Mouse (Mus musculus) C2C12 (cell line): ENCODE results near the gene Sdhc. TPM values are rescaled to one million over a fixed set of nuclear protein-coding genes. Genes with fewer than 3 reads are reported as not detected.
"Not testable (repeated sequence)": the region's sequence is repeated elsewhere in the genome, so short reads cannot be mapped to it uniquely, and the experiment has no call there.

Experiments
- H3K27me3 ChIP-seq: one replicate; pipeline ENCODE4 v1.6.1; 2011; ENCODE audit not compliant: control insufficient read depth, insufficient read depth, insufficient read length
- H3K36me3 ChIP-seq: one replicate; pipeline ENCODE4 v1.6.1; 2011; ENCODE audit not compliant: control insufficient read depth, insufficient read depth
- H3K4me3 ChIP-seq: one replicate; pipeline ENCODE4 v1.5.1; 2011; ENCODE audit warnings: mild to moderate bottlenecking, control low read depth; ENCODE audit not compliant: poor library complexity, insufficient read depth, severe bottlenecking
- H3K79me2 ChIP-seq: one replicate; pipeline ENCODE4 v1.6.1; 2011; ENCODE audit not compliant: control insufficient read depth, insufficient read depth
- H3K79me3 ChIP-seq: one replicate; pipeline ENCODE4 v1.6.1; 2011; ENCODE audit warnings: low read depth, control low read depth
- H3ac ChIP-seq: one replicate; pipeline ENCODE3; 2011; ENCODE audit warnings: low read depth; ENCODE audit not compliant: control insufficient read depth, insufficient read length
- CEBPB ChIP-seq: IDR thresholded peaks from one replicate; pipeline ENCODE4 v1.6.1; 2011; ENCODE audit warnings: low read depth, mild to moderate bottlenecking, control low read depth, moderate library complexity
- CTCF ChIP-seq: IDR thresholded peaks from one replicate; pipeline ENCODE4 v1.5.1; 2011; ENCODE audit not compliant: control insufficient read depth, insufficient read depth, insufficient read length
- FOSL1 ChIP-seq: IDR thresholded peaks from one replicate; pipeline ENCODE4 v1.8.0; 2011; ENCODE audit warnings: mild to moderate bottlenecking, low read length; ENCODE audit not compliant: poor library complexity, insufficient read depth, severe bottlenecking
- MAX ChIP-seq: IDR thresholded peaks from one replicate; pipeline ENCODE4 v1.6.1; 2011; ENCODE audit warnings: mild to moderate bottlenecking, control low read depth
- MYOD1 ChIP-seq: IDR thresholded peaks from one replicate; pipeline ENCODE4 v1.6.1; 2011; ENCODE audit warnings: low read depth; ENCODE audit not compliant: control insufficient read depth, insufficient read length
- MYOG ChIP-seq: IDR thresholded peaks from one replicate; pipeline ENCODE4 v1.6.1; 2011; ENCODE audit not compliant: control insufficient read depth, insufficient read length; ENCODE audit errors: extremely low read depth
- USF1 ChIP-seq: IDR thresholded peaks from one replicate; pipeline ENCODE4 v1.6.1; 2011; ENCODE audit warnings: low read depth, mild to moderate bottlenecking, control low read depth, moderate library complexity
- polyA plus RNA-seq: library from polyadenylated mRNA; unstranded; fragments of >200 nt; fragmentation: generic; extraction: Trizol; gene quantifications from one replicate; pipeline ENCODE4 v1.2.1, GENCODE M21; 2012; ENCODE audit warnings: missing spikeins

Sdhc gene
- polyA plus RNA-seq, 1 experiment = 147 TPM

DNA sequence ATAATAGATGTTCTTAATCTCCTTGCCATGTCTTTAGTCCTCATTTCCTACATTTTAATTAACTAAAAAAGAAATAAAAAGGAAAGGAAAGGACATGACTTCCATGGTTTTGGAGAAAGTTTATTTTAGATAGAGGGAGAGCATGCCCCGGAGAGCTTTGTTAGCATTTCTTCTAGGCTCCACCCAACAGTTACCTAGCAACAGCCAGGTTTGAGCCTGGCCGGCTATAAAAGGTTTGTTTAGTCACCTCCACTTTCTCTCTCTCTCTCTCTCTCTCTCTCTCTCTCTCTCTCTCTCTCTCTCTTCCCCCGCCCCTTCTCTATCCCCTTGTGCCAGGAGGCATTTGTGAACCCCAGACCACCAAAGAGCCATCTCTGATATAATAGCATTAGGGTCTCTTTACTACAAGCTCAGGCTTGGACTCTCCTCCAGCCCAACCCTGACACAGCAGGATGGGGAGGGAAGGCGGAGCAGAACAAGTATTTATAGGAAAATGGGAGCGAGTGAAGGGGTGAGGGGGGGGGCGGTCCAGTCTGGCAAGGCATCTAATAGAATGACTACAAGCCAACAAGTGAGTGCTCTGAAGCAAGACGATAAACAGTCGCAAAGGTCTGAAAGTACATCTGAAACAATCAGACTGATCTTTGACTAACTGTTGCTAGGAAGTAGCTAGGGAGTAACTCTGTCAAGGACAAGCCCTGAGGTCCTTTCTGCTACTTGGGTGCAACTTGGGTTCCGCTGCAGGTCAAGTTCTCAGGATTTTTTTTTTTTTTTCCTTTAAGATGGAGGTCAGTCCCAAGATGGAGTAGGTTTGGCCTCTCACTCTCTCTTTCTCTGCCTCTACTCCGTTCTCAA, 54.1 kb downstream of the Sdhc start:
- Histone ChIP-seq H3K36me3 (no peaks in the 10 kb centered on the region), H3K79me3 (no peaks in the 10 kb centered on the region), H3K79me2 (no peaks in the 10 kb centered on the region), H3K4me3 (no peak overlapping the region), H3K27me3 (no peaks in the 10 kb centered on the region), H3ac (no peak overlapping the region)
- no peak for TF ChIP-seq USF1
- TF ChIP-seq CEBPB = no peak
- TF ChIP-seq MAX = no peak
- TF ChIP-seq MYOG = no peak
- no peak for TF ChIP-seq MYOD1
- TF ChIP-seq FOSL1 = no peak
- TF ChIP-seq CTCF = no peak

DNA sequence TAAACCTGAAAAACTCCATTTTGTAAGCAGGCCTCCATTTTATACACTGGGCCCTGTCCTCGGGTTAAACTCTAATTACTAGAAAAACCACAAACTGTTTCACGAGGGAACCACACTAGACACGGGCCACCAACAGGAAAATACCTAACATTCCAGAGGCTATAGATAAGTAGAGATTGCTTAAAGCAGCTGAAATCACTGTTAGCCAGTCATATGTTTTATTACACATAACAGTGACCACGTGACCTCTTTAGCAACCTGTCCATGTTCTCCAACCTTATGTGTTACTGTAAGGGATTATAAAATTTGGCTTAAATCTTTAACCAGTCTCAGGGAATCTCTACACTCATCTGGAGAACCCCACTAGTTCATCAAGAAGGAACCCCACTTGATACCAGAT, 56.0 kb downstream of the Sdhc start:
- TF ChIP-seq MYOD1 (peak; percentile 74), CEBPB (peak; percentile 71), MAX (no peak), FOSL1 (no peak), CTCF (no peak), USF1 (peak; percentile 91), MYOG (no peak)
- no peaks in the 10 kb centered on the region for H3K79me2 ChIP-seq
- no peaks in the 10 kb centered on the region for H3K79me3 ChIP-seq
- no peaks in the 10 kb centered on the region for H3K36me3 ChIP-seq
- no peaks in the 10 kb centered on the region for H3K27me3 ChIP-seq
- no peak overlapping the region for H3ac ChIP-seq
- H3K4me3 ChIP-seq = no peak overlapping the region

DNA sequence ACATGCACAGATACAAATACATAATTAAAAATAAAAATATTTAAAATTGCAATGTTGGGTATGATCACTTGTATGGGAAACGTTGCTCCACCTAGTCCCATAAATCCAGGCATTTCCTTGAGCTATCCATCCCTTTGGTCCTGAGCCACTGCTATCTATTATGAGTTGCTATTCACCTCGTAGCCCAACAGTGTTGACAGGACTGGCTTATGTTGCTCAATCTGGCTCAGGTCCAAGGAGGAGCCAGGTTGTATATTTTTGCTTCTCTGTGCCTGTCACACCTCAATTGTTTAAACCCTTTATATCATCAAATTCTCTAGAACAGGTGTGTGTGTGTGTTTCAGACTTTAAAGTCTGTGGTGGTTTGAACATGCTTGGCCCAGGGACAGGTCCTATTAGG, 59.6 kb downstream of the Sdhc start:
- Histone ChIP-seq H3K36me3 (no peaks in the 10 kb centered on the region), H3K4me3 (no peak overlapping the region), H3K79me3 (no peaks in the 10 kb centered on the region), H3K79me2 (no peaks in the 10 kb centered on the region), H3ac (no peak overlapping the region), H3K27me3 (no peaks in the 10 kb centered on the region)
- TF ChIP-seq CEBPB (no peak), MYOG (no peak), MYOD1 (no peak), FOSL1 (no peak), CTCF (no peak), MAX (no peak), USF1 (no peak)

DNA sequence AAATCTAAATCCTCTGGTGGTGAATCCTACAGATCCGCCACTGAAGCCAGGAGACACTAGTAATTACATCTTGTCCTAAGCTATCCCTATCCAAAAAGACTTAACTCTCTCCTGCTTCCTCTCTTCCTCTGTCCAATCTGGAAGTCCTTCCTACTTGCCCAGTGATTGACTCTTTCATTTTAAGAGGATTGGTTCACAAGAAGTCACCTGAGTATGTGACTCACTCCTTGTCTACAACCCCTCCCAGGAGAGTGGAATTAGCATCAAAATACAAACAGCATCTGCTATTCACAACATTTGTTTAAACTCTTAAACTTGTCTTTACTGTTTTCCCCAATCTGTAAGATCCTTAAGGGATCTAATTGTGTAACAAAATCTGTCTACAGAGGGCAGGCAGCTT, 60.5 kb downstream of the Sdhc start:
- no peaks in the 10 kb centered on the region for H3K36me3 ChIP-seq
- H3K79me2 ChIP-seq = no peaks in the 10 kb centered on the region
- H3K4me3 ChIP-seq = no peak overlapping the region
- H3K27me3 ChIP-seq = no peaks in the 10 kb centered on the region
- no peak for TF ChIP-seq FOSL1
- no peak for TF ChIP-seq CEBPB
- no peak for TF ChIP-seq USF1
- no peak for TF ChIP-seq MAX
- no peak for TF ChIP-seq MYOG
- no peak overlapping the region for H3ac ChIP-seq
- no peaks in the 10 kb centered on the region for H3K79me3 ChIP-seq

DNA sequence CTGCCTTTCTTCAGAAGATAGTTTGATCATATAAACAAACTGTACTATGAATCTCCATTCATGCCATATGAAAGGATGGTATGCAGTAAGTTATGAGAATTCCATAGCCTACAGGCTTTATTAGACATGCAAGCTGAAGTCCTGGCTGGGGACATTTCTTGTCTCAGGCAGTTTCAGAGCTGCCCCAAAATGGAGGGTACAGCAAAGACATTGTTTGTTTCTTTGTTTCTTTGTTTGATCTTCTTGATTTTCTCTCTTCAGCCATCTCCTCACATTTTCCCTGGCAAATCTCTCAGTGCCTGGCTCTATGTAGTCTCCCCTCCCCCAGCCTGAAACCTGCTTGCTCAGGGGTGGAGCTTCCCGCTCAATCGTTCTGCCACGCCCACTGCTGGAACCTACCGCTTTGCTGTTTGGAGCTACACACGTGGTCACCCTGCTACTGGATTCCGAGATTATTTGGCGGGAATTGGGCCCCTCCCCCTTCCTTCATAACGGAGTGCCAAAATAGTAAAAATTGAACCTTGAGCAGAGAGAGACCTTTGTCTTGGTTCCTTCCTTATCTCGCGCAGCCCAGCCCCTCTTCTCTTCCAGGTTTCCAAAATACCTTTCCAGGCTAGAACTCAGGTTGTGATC, 62.0 kb downstream of the Sdhc start:
- not testable (repeated sequence) for H3K36me3 ChIP-seq, H3K79me2 ChIP-seq, H3K79me3 ChIP-seq, H3K27me3 ChIP-seq, H3ac ChIP-seq, H3K4me3 ChIP-seq

DNA sequence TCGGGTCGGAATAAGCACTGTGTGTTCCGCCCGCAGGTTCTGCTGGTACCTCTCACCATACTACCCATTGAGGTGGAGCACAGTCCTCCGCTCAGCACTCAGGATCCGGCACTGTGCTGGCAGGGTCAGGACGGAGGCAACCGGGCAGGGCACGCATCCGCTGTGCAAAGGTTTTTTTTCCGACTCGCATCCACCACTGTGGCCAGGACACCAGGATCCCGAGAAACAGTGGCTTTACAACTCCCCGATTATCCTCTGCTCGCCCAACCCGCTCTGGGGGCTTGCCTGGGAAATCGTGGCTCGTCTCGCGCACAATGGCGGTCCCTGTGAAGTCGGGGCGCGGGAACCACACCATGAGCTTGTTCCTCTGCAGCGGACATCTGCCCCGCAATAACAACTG, 64.7 kb downstream of the Sdhc start:
- Histone ChIP-seq H3K4me3 (no peak overlapping the region), H3K27me3 (no peaks in the 10 kb centered on the region)
- TF ChIP-seq FOSL1 = no peak
- no peak for TF ChIP-seq MYOG
- TF ChIP-seq MAX = no peak
- TF ChIP-seq MYOD1 = no peak
- TF ChIP-seq USF1 = no peak
- no peak for TF ChIP-seq CEBPB
- no peak for TF ChIP-seq CTCF

DNA sequence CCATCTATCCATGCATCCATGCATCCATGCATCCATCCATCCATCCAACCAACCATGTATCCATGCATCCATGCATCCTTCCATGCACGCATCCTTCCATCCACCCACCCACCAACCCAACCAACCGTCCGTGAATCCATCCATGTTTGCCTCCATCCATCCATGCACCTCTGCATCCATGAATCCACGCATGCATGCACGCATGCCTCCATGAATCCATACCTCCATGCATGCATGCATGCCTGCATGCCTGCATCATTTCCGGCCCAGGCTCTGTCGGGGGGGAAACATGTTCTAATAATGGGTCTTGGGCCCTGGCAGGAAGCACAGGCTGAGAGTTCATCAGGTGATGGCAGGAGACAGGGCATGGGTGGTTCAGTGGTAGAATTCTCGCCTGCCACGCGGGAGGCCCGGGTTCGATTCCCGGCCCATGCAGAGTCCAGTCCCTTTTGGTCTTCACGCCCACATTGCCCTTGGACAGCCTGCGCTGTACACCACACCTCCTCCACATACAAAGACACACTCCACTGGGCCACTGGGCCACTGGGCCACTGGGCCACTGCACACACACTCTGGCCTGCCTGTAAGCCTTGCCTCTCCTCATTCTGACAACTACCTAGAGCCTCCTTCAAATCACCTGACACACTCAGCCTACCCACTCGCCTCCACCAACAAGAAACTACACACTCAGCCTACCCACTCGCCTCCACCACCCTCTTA, 68.7 kb downstream of the Sdhc start:
- not testable (repeated sequence) for H3ac ChIP-seq, H3K79me2 ChIP-seq, H3K79me3 ChIP-seq, H3K36me3 ChIP-seq, H3K4me3 ChIP-seq, H3K27me3 ChIP-seq

More for the DNA sequence above, 64.7 kb downstream of the Sdhc start:
- Histone ChIP-seq H3ac (no peak overlapping the region), H3K36me3 (no peaks in the 10 kb centered on the region), H3K79me2 (no peaks in the 10 kb centered on the region), H3K79me3 (no peaks in the 10 kb centered on the region)

DNA sequence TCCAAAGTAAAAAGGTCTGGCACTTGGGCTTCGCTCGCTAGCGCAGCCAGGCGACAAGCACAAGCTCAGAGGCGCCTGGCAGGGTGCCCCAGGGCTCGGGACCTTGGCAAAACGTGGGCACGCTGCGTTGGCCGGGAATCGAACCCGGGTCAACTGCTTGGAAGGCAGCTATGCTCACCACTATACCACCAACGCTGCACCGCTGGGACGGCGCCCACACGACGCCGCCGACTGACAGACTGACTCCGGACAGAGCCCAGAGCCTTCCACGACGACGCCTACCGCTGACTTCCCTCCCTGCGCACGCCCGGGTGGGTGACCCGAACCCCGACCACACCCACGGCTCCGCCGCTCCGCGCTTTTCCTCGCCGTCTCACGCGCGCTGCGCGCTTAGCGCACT, 70.6 kb downstream of the Sdhc start:
- not testable (repeated sequence) for H3K4me3 ChIP-seq, H3K79me2 ChIP-seq, H3K79me3 ChIP-seq, H3K36me3 ChIP-seq, H3ac ChIP-seq, H3K27me3 ChIP-seq
